Mouse (Mus musculus) activated CD4-positive, CD25-positive, alpha-beta regulatory T cell, adult 4 months (primary cell): ENCODE measurements around the gene Zswim3. TPM values are rescaled to one million over a fixed set of nuclear protein-coding genes. Genes with fewer than 3 reads are reported as not detected.
A peak's percentile ranks its signal among the peaks of the same experiment; 100 is the strongest.
"Not testable (repeated sequence)": the region's sequence is repeated elsewhere in the genome, so short reads cannot be mapped to it uniquely, and the experiment has no call there.

Experiments
- ATAC-seq: one replicate; pipeline ENCODE4 v1.8.0; 2017
- polyA plus RNA-seq, 2 experiments: library from polyadenylated mRNA; unstranded; fragments of 100-300 nt; shearing (Covaris generic); gene quantifications; one replicate each; pipeline ENCODE4 v1.2.1; 2017

The Zswim3 gene
- polyA plus RNA-seq, 2 experiments from 2014 or later, result 3.8 to 5.4 TPM

DNA sequence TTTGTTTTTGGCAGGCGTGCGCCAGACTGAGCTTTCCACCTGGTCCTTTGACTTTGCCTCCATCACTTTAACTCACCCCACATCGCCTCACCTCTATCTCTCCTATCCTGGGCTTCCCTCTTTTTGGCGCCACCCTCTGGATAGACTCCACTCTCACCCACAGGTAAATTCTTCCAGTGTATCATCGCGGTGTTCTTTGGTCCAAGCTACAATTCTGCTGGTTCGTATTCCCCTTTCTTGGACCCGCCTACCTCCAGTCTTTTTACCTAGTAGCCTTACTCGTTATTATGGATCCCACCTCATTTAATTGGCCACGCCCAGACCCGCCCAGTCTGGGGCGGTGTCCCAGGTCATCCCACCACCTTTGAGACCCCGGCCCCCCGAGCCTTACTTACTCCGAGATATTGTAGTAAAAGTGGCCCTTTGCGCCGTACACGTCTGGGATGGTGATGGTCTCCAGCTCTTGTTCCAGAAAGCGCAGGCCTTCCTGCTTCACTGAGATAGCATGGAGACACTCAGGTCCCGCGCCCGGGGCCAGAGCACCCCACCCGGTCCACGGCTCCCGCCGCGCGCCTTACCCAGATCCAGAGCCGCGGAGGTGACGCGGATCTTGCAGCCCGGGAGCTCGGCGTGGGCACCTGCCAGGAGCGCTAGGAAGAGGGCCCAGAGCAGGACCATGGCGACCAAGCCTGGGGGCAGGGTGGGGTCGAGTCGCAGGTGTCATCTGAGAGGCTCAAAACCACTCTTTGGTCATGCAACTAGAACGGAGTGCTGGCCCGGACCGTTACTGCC, 51.6 kb downstream of the Zswim3 start:
- ATAC-seq, result peak; percentile 17

DNA sequence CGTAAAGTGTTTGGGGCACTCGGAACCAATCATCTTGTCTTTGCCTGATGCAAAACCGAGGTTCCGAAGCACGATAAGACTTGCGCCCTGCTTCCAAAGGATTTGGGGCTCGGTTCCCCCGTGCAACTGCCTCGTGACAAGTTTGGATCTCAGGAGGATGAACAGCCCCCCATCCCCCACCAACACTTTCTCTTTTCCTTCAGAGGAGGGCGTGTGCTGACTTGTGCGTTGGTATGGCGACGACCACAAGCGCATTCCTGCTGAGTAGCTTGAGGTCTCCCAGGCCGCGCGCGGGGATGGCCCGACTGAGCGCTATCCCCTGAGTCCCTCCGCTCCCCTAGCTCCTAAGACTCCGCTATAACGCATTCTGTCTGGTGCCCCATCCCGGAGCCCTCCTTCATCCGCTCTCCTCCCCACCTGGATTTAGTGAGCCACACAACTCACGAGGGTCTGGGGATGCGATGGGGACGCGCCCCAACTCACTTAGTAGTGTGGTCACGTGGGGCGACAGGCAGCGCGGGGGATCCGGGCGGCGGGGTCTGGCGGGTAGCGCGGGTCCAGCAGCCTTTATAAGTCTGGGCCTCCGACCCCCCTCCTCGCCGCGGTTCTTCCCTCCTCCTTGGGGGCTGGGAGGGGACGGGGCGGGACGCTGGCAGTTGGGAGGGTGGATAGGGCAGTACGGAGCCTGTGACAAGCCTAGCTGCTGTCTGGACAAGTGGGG, 52.4 kb downstream of the Zswim3 start, which contains the start of gene Pltp:
Gene Pltp, minus strand, starts transcription at position 611 of the 721 bp plus-strand sequence.
- ATAC-seq, result peak; percentile 71

DNA sequence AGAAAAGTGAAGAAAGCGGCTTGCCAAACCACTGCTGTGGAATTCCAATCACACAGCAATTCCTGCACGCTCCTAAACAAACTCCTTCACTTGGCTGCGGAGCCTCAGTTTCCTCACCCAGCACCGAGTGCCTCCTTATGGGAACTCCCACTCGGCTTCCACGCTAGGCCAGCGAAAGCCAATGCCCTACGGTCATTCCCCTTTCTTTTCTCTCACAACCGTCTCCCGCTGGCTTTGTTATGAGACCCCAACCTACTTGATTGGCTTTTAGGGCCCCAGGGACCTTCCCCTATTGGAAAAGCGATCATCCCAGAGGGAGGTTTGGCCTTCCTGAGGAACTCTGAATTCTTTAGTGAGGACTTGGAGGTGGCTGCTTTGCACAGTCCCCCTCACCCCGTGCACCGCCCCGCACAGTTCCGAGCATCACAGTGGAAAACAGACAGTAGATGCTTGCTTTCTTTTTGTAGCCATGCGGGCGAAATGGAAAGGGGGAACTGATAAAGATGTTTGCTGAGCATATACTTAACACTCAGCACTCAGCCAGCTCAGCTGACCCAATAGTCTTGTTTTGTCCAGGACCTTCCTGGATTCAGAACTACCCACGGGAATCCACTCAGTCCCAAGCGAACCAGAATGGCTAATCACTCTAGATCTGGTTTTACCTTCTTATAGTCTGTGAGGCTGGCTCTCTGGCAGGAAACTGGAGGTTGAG, 53.1 kb downstream of the Zswim3 start:
- no peak for ATAC-seq

DNA sequence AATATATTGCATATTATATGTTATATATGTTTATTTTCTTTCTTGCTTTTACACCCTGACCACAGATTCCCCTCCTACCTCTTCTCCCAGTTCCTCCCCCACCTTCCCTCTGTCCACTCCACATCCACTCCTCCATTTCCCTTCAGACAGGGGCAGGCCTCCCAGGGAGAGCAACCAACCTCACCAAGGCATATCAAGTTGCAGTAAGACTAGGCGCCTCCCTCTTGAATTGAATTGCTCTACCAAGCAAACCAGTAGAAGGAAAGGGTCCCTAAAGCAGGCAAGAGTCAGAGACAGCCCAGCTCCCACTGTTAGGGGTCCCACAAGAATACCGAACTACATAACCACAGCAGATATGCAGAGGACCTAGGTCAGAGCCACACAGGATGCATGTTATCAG, 54.3 kb downstream of the Zswim3 start:
- no peak for ATAC-seq

DNA sequence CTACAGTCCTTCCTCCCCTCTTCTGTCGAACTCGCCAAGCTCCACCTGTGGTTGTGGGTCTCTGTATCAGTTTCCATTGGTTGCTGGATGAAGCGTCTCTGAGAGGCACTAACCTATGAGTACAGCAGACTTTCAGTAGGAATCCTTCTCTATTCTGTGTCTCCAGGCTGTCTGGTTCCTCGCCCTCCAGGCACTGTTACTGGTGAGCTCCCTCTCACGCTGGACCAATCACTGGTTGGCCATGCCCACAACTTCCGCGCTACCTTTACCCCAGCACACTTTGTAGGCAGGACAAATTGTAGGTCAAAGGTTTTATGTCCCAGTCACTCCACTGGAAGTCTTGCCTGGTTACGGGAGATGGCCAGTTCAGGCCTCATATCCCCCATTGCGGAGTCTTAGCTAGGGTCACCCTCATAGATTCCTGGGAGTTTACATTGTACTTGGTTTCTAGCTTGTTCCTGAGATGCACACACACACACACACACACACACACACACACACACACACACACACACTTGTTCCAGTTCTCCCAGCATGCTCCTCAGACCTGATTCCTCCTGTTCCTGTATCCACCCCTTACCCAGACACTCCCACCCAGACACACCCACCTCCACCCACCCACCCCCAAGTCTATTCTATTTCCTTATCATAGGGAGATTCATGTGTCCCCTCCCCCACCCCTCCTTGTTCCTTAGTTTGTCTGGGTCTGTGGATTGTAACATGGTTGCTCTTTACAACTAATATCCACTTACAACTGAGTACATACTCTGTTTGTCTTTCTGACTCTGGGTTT, 54.9 kb downstream of the Zswim3 start:
- ATAC-seq, result no peak

DNA sequence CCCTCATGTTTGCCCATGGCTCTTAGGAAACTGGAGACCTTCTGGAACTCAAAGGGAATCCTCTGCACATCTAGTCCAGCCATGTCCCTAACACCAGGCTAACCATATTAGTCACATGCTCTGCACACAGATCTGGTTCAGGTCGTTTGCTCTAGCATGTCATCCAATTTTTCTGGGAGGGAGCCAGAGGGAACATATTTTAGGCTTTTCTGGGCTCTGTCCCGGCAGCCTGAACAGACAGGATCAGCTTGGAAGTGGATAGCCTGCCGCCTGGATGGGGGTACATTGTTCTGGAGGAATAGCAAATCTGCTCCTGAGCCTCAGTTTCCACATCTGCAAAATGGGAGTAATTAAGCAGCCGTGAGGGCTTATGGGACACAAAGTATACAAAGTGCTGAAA, 56.2 kb downstream of the Zswim3 start:
- ATAC-seq, result no peak

DNA sequence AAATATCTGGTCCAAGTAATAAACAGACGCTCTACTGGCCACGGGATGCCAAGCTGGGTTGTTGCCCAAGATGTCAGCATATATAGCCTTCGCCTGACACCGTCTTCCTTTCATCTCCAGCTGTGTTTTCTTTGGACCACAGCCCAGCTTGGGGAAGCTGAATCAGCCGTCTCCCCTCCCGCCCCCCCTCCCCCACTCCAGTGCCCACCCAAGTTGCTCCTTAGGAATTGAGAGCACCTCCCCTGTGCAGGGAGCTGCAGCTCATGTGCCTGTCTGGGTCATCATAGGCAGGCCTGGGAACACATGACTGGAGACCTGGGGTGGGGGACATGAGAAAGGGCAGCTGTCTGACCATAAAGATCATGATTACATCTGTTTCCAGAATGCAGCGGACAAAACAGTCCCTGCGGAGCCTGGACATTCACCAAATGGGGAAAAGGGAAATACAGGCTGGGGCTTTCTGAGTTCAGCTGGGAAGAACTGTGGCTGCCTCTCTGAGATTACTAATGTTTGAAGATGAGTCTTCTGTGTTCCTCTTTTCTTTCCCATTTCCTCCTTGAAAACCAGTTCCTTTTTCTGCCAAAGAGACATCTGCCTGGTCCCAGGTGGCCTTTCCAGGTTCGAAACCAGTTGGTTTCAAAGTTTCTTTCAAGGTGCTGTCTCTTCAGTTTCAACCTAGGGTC, 57.4 kb downstream of the Zswim3 start:
- no peak for ATAC-seq

DNA sequence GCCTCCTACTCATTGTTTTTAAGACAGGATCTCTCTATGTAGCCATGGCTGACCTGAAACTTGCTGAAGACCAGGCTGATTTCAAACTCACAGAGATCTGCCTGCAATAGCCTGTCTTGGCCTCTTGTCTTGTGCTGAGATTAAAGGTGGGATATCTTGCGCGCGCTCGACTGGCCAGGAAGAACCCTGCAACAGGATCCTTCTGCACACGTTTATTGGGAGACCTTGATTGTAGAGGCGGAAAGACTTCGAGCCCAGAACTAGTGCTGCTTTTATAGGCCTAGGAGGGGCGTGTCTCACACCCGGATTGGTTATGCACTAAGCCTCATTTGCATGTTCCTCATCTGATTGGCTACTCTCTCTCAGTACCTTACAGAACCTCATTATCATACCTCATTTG, 58.5 kb downstream of the Zswim3 start:
- ATAC-seq, result not testable (repeated sequence)

DNA sequence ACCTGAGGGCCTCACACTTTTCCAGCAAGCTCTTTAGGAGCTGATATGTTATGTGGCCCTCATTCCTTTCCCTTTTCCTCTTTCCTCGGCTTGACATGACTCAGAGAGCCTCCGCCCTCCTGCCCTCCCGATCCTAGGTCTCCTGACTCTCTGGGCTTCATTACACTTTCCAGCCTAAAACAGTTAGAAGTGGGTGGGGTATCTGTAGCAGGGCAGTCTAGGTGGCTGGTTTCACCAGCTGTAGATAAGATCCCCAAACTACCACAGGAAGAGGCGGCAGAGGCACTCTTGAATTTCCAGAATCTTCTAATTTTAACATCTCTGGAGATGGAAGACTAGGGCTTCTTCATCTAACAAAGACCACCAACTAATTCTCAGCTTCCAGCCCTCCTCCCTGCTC, 59.7 kb downstream of the Zswim3 start:
- no peak for ATAC-seq

DNA sequence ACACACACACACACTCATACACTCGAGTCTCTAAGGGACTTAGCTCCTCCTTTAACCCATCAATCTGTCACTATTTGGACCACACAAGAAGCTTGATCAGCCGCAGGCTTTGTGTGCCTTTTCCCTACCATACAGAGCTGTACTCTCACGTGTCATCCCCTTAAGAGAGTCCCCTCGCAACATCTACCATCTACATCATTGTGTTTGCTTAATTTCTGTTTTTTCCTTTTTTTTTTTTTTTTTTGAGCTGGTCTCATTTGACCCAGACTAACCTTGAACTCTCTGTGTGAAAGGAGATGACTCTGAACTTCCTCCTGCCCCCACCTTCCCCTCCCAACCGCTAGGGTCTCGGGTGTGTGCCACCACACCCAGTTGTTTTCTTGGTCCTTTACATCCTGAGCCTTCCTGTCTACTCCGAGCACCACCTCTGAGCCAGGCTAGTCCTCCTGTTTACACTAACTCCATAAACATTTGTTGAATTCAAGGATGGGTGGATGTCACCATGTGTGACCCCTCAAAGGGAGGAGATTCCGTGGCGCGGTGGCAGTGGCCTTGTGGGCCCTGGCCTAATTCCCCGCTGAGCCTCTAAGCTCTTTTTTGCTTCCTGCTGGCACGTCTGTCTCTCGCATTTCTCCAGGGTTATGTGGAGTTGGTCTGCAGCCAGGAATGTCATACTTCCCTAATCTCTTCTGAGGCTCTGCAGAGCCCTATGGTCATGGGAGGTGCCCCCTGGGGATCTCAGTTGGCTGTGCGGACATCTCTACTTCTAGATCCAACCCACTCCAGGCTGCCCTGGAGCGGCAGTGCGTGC, 62.0 kb downstream of the Zswim3 start:
- peak; percentile 58 for ATAC-seq

DNA sequence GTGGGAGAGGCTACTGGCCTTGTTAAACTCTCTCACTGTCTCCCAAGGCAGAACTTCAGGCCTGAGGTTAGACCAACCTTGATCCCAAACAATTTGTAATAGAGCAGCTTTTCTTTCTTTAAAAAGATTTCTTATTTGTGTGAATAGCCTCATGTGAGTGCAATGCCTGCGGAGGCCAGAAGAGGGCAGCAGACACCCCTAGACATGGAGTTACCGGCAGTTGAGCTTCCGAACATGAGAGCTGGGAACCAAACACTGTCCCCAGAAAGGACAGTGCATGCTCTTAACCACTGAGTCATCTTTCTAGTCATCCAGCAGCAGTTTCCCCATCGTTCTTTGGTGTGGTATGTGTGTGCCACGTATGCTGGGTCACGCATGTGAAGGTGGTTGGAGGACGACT, 62.7 kb downstream of the Zswim3 start:
- ATAC-seq, result no peak

DNA sequence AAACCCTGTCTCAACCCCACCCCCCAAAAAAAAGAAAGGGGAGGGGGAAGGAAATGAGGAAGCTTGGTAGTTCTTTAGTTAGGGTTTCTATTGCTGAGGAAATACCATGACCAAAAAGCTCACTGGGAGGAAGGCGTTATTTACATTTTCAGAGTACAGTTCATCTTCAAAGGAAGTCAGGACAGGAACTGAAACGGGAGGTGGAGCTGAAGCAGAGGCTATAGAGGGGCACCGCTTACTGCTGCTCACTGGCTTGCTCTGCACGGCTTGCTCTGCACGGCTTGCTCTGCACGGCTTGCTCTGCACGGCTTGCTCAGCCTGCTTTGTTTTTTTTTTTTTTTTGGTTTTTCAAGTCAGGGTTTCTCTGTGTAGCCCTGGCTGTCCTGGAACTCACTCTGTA, 63.6 kb downstream of the Zswim3 start:
- ATAC-seq, result peak; percentile 73

Other genes with a start within 250 kb of the Zswim3 start
- not detected for gene Wfdc2, start 242.7 kb upstream of the Zswim3 start, polyA plus RNA-seq
- not detected for gene Spint3, start 231.6 kb upstream of the Zswim3 start, polyA plus RNA-seq
- gene Wfdc6a, start 219.7 kb upstream of the Zswim3 start, polyA plus RNA-seq, result not detected
- gene Eppin, start 211.5 kb upstream of the Zswim3 start, polyA plus RNA-seq, result not detected
- not detected for gene Wfdc6b, start 191.6 kb upstream of the Zswim3 start, polyA plus RNA-seq
- gene Wfdc8, start 191.5 kb upstream of the Zswim3 start, polyA plus RNA-seq, result not detected
- not detected for gene Wfdc16, start 166.3 kb upstream of the Zswim3 start, polyA plus RNA-seq
- not detected for gene Wfdc10, start 149.1 kb upstream of the Zswim3 start, polyA plus RNA-seq
- not detected for gene Wfdc9, start 148.5 kb upstream of the Zswim3 start, polyA plus RNA-seq
- gene Wfdc11, start 131.0 kb upstream of the Zswim3 start, polyA plus RNA-seq, result not detected
- not detected for gene Wfdc13, start 120.0 kb upstream of the Zswim3 start, polyA plus RNA-seq
- gene Spint4, start 106.6 kb upstream of the Zswim3 start, polyA plus RNA-seq, result not detected
- not detected for gene Spint5, start 89.8 kb upstream of the Zswim3 start, polyA plus RNA-seq
- not detected for gene Wfdc3, start 59.2 kb upstream of the Zswim3 start, polyA plus RNA-seq
- 1 to 10 TPM; 6.0 to 6.5 TPM for gene Dnttip1, start 59.1 kb upstream of the Zswim3 start, polyA plus RNA-seq
- 10 to 100 TPM; 46.3 to 68.1 TPM for gene Ube2c, start 35.2 kb upstream of the Zswim3 start, polyA plus RNA-seq
- gene Tnnc2, start 25.1 kb upstream of the Zswim3 start, polyA plus RNA-seq, result not detected
- 1 to 10 TPM; 5.0 to 5.1 TPM for gene Snx21, start 19.3 kb upstream of the Zswim3 start, polyA plus RNA-seq
- gene Acot8, start 216 bp upstream of the Zswim3 start, polyA plus RNA-seq, result 10 to 100 TPM; 35.1 to 49.1 TPM
- gene Zswim1, start 17.6 kb downstream of the Zswim3 start, polyA plus RNA-seq, result 10 to 100 TPM; 18.0 to 19.4 TPM
- gene Spata25, start 23.4 kb downstream of the Zswim3 start, polyA plus RNA-seq, result not detected
- gene Ctsa, start 27.8 kb downstream of the Zswim3 start, polyA plus RNA-seq, result 100 to 1,000 TPM; 215 to 216 TPM
- gene Neurl2, start 28.4 kb downstream of the Zswim3 start, polyA plus RNA-seq, result under 1 TPM in 1 of 2 experiments, not detected in 1; 0.69 TPM
- 1 to 10 TPM in 1 of 2 experiments, under 1 TPM in 1; 0.87 to 1.0 TPM for gene Pltp, start 52.6 kb downstream of the Zswim3 start, polyA plus RNA-seq
- gene Pcif1, start 74.2 kb downstream of the Zswim3 start, polyA plus RNA-seq, result 100 to 1,000 TPM; 102 to 122 TPM
- gene Zfp335, start 106.7 kb downstream of the Zswim3 start, polyA plus RNA-seq, result 1 to 10 TPM; 6.7 to 9.0 TPM
- gene Mmp9, start 135.7 kb downstream of the Zswim3 start, polyA plus RNA-seq, result 1 to 10 TPM in 1 of 2 experiments, under 1 TPM in 1; 0.78 to 1.4 TPM
- gene Slc12a5, start 155.7 kb downstream of the Zswim3 start, polyA plus RNA-seq, result under 1 TPM in 1 of 2 experiments, not detected in 1; 0.34 TPM
- gene Ncoa5, start 229.8 kb downstream of the Zswim3 start, polyA plus RNA-seq, result 10 to 100 TPM; 21.6 to 34.8 TPM